Mouse (Mus musculus) spleen, adult 2 months (tissue): ENCODE measurements at regions not wholly inside any gene's neighbourhood (a gene's known extent, or its start where the extent isn't known, plus 50 kb on each side); places are given as distances from the start of the nearest gene placed in this dataset.

ENCODE experiments used
- CTCF ChIP-seq: fragments of 200-500 bp; IDR thresholded peaks from 2 replicates; pipeline ENCODE4 v1.5.1; 2011; ENCODE audit warnings: mild to moderate bottlenecking, inconsistent platforms; ENCODE audit not compliant: insufficient read depth, insufficient read length, insufficient replicate concordance; ENCODE audit errors: extremely low read depth
- POLR2A ChIP-seq: fragments of 200-500 bp; IDR thresholded peaks from 2 replicates; pipeline ENCODE4 v1.6.1; 2011; ENCODE audit warnings: low read depth, low read length, inconsistent platforms

GRCm38 (mm10) chr6:84463592-84464367, 129.9 kb downstream of the Cyp26b1 start:
- TF ChIP-seq CTCF: no peak
- no peak for TF ChIP-seq POLR2A
